Mouse (Mus musculus): ENCODE data around the gene Taf1d. TPM values are rescaled to one million over a fixed set of nuclear protein-coding genes. Genes with fewer than 3 reads are reported as not detected.

Gene Taf1d
- polyA plus RNA-seq (2014; fragmentation: Nextera tagmentation; extraction: Ambion mirVana), result 47.4 and 62.0 TPM in 2 replicates

DNA sequence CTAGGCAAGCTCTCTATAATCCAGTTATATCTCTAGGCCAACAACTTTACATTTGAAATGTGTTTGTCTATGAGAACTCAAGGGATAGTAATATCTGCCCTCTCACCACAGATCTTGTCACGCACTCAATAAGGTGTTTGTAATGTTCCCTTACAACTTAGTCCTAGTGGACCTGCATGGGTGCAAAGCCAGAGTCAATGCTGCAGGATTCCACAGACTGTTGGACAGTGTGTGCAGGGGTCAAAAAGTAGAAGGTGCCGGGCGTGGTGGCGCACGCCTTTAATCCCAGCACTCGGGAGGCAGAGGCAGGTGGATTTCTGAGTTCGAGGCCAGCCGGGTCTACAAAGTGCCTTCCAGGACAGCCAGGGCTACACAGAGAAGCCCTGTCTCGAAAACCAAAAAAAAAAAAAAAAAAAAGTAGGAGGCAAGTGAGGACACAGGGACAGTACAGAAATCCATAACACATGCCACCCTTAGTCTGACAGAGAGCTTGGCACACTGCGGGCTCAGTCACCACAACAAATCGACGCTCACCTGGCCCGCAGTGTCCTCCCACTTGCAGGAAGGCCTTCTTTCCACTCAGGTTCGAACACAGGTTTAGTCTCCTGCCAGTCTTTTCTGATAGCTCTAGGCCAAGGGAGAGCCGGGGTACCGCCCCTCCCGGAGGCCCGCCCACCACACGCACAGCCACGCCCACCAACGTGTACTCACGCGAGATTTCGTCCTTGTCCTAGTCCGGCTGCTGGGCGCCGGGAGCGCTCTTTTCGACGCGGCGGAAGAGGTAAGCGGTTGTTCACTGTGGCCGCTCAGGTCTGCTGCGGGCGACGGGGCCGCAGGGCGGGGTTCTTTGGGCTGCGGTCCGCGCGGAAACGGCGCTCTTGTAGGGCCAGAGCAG lies at the start of gene Taf1d:
TSS of gene Taf1d (plus strand) at position 712 of the 895 bp plus-strand sequence.
- Histone ChIP-seq H3K9me3 (replicated peaks; ENCODE audit: control insufficient read depth, low read length) (no peaks in the 10 kb centered on the region), H3K9ac (ENCODE audit: low read depth, low read length) (peak within 1 kb of the TSS; percentile 99), H3K4me1 (ENCODE audit: control insufficient read depth, insufficient read depth, low read length) (peaks cover 11% of the 10 kb centered on the region), H3K4me2 (peak within 1 kb of the TSS; percentile 83), H3K4me3 (ENCODE audit: low read depth, low read length) (peak within 1 kb of the TSS; percentile 90), H3K36me3 (ENCODE audit: control insufficient read depth, insufficient read depth, low read length) (peaks cover 15% of the 10 kb centered on the region), H3K27ac (ENCODE audit: low read depth, low read length) (peak within 1 kb of the TSS; percentile 96), H3K27me3 (ENCODE audit: control insufficient read depth, insufficient read depth, low read length) (no peaks in the 10 kb centered on the region)
- 12% methylated on average over 45 of the region's 45 CpGs for WGBS (ENCODE audit: insufficient replicate concordance)
- peak; percentile 95 for ATAC-seq (replicated peaks; ENCODE audit: insufficient number of reproducible peaks, low FRiP score, low TSS enrichment)

- WGBS (ENCODE audit: insufficient replicate concordance), result 76% methylated on average over 3 of the region's 3 CpGs
These were observed 49.8 kb upstream of the Taf1d start for GRCm38 (mm10) chr9:15256214-15256613.

GRCm38 (mm10) chr9:15261980-15262379 lies 44.0 kb upstream of the Taf1d start:
- Histone ChIP-seq H3K36me3 (ENCODE audit: control insufficient read depth, insufficient read depth, low read length) (peaks cover 29% of the 10 kb centered on the region), H3K4me2 (no peak overlapping the region), H3K4me1 (ENCODE audit: control insufficient read depth, insufficient read depth, low read length) (no peaks in the 10 kb centered on the region), H3K9ac (ENCODE audit: low read depth, low read length) (no peak overlapping the region), H3K4me3 (ENCODE audit: low read depth, low read length) (no peak overlapping the region), H3K27me3 (ENCODE audit: control insufficient read depth, insufficient read depth, low read length) (no peaks in the 10 kb centered on the region), H3K27ac (ENCODE audit: low read depth, low read length) (no peak overlapping the region), H3K9me3 (replicated peaks; ENCODE audit: control insufficient read depth, low read length) (no peaks in the 10 kb centered on the region)
- 90% methylated on average over 8 of the region's 8 CpGs for WGBS (ENCODE audit: insufficient replicate concordance)
- ATAC-seq (replicated peaks; ENCODE audit: insufficient number of reproducible peaks, low FRiP score, low TSS enrichment), result no peak

More at GRCm38 (mm10) chr9:15256214-15256613, 49.8 kb upstream of the Taf1d start:
- Histone ChIP-seq H3K36me3 (ENCODE audit: control insufficient read depth, insufficient read depth, low read length) (peaks cover 7% of the 10 kb centered on the region), H3K9me3 (replicated peaks; ENCODE audit: control insufficient read depth, low read length) (no peaks in the 10 kb centered on the region), H3K27me3 (ENCODE audit: control insufficient read depth, insufficient read depth, low read length) (no peaks in the 10 kb centered on the region), H3K4me1 (ENCODE audit: control insufficient read depth, insufficient read depth, low read length) (no peaks in the 10 kb centered on the region), H3K27ac (ENCODE audit: low read depth, low read length) (no peak overlapping the region), H3K4me3 (ENCODE audit: low read depth, low read length) (no peak overlapping the region), H3K4me2 (no peak overlapping the region), H3K9ac (ENCODE audit: low read depth, low read length) (no peak overlapping the region)
- no peak; the same call in 1 of the 2 replicates for ATAC-seq (replicated peaks; ENCODE audit: insufficient number of reproducible peaks, low FRiP score, low TSS enrichment)

DNA sequence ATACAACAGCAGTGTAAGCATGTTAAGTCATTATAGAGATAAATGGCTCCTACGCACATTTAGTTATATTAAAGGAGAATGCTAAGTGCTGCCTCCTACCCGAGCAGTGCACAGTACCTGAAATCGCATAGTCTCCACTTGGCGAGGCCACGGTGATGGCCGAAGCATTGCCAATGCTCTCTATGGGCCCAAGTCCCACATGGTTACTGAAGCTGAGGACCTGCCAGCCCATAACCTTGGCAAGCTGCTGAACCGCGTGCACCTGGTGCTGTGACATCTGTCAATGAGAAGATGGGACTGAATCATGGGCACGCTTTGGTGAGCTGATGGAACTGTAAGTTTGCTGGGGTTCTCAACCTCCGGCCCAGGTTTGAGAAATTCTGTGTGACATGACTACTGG lies 42.5 kb upstream of the Taf1d start:
- Histone ChIP-seq H3K4me3 (ENCODE audit: low read depth, low read length) (no peak overlapping the region), H3K27me3 (ENCODE audit: control insufficient read depth, insufficient read depth, low read length) (no peaks in the 10 kb centered on the region), H3K9me3 (replicated peaks; ENCODE audit: control insufficient read depth, low read length) (no peaks in the 10 kb centered on the region), H3K4me1 (ENCODE audit: control insufficient read depth, insufficient read depth, low read length) (no peaks in the 10 kb centered on the region), H3K36me3 (ENCODE audit: control insufficient read depth, insufficient read depth, low read length) (peaks cover 36% of the 10 kb centered on the region), H3K9ac (ENCODE audit: low read depth, low read length) (no peak overlapping the region), H3K27ac (ENCODE audit: low read depth, low read length) (no peak overlapping the region), H3K4me2 (no peak overlapping the region)
- ATAC-seq (replicated peaks; ENCODE audit: insufficient number of reproducible peaks, low FRiP score, low TSS enrichment), result no peak
- 92% methylated on average over 10 of the region's 10 CpGs for WGBS (ENCODE audit: insufficient replicate concordance)

DNA sequence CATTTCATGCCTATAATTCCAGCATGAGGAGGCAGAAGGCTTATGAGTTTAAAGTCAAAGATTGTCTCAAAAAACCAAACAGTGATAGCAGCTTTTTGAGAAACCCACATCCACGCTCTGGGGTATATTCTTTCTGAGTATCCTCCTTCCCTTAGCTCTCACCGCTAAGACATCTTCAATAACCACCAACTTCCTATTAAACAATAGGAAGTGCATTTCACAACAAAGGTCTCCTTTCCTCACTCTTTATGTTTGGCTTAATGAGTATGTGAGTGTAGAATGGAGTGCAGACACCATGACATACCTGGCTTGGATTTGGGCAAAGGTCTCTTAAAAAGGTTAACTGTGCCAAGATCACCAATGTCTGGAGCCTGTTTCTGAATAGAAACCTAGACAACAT lies 32.0 kb upstream of the Taf1d start:
- Histone ChIP-seq H3K4me1 (ENCODE audit: control insufficient read depth, insufficient read depth, low read length) (peaks cover 2% of the 10 kb centered on the region; the same call in 1 of the 2 replicates), H3K4me3 (ENCODE audit: low read depth, low read length) (no peak overlapping the region), H3K9me3 (replicated peaks; ENCODE audit: control insufficient read depth, low read length) (no peaks in the 10 kb centered on the region), H3K27ac (ENCODE audit: low read depth, low read length) (no peak overlapping the region), H3K27me3 (ENCODE audit: control insufficient read depth, insufficient read depth, low read length) (no peaks in the 10 kb centered on the region), H3K4me2 (no peak overlapping the region), H3K9ac (ENCODE audit: low read depth, low read length) (no peak overlapping the region), H3K36me3 (ENCODE audit: control insufficient read depth, insufficient read depth, low read length) (peaks cover 38% of the 10 kb centered on the region)
- ATAC-seq (replicated peaks; ENCODE audit: insufficient number of reproducible peaks, low FRiP score, low TSS enrichment), result no peak
- WGBS (ENCODE audit: insufficient replicate concordance), result 96% methylated on average over 2 of the region's 2 CpGs

DNA sequence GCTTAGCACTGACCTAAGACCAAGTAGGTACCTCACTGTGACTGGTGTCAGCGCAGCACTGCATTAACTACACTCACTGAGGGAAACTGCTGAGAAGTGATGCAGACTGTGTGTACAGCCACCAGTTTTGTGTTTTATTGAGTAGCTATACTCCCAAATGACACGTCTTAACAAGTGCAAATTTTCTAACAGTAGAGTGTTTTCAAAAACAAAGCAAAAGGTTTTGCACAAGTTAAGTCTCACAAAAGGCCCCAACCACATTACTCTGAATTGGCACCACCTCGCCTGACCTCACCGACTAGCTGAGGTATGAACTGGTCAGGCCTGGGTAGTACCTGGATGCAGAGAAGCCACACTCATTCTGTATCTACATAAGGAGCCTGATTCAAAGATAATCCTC lies 29.2 kb upstream of the Taf1d start:
- H3K9me3 ChIP-seq (replicated peaks; ENCODE audit: control insufficient read depth, low read length), result no peaks in the 10 kb centered on the region
- no peak overlapping the region for H3K27ac ChIP-seq (ENCODE audit: low read depth, low read length)
- no peak overlapping the region for H3K9ac ChIP-seq (ENCODE audit: low read depth, low read length)
- H3K4me3 ChIP-seq (ENCODE audit: low read depth, low read length), result no peak overlapping the region
- WGBS (ENCODE audit: insufficient replicate concordance), result 91% methylated on average over 4 of the region's 4 CpGs
- H3K27me3 ChIP-seq (ENCODE audit: control insufficient read depth, insufficient read depth, low read length), result no peaks in the 10 kb centered on the region
- H3K36me3 ChIP-seq (ENCODE audit: control insufficient read depth, insufficient read depth, low read length), result peaks cover 26% of the 10 kb centered on the region
- no peak for ATAC-seq (replicated peaks; ENCODE audit: insufficient number of reproducible peaks, low FRiP score, low TSS enrichment)
- no peak overlapping the region for H3K4me2 ChIP-seq
- H3K4me1 ChIP-seq (ENCODE audit: control insufficient read depth, insufficient read depth, low read length), result peaks cover 8% of the 10 kb centered on the region; the same call in 1 of the 2 replicates

GRCm38 (mm10) chr9:15278343-15278742 lies 27.7 kb upstream of the Taf1d start:
- no peak overlapping the region for H3K4me3 ChIP-seq (ENCODE audit: low read depth, low read length)
- peaks cover 8% of the 10 kb centered on the region; the same call in 1 of the 2 replicates for H3K4me1 ChIP-seq (ENCODE audit: control insufficient read depth, insufficient read depth, low read length)
- WGBS (ENCODE audit: insufficient replicate concordance), result 92% methylated on average over 3 of the region's 3 CpGs
- H3K27ac ChIP-seq (ENCODE audit: low read depth, low read length), result no peak overlapping the region
- H3K9ac ChIP-seq (ENCODE audit: low read depth, low read length), result no peak overlapping the region
- no peak overlapping the region for H3K4me2 ChIP-seq
- no peaks in the 10 kb centered on the region for H3K9me3 ChIP-seq (replicated peaks; ENCODE audit: control insufficient read depth, low read length)
- H3K27me3 ChIP-seq (ENCODE audit: control insufficient read depth, insufficient read depth, low read length), result no peaks in the 10 kb centered on the region
- peaks cover 19% of the 10 kb centered on the region for H3K36me3 ChIP-seq (ENCODE audit: control insufficient read depth, insufficient read depth, low read length)
- no peak for ATAC-seq (replicated peaks; ENCODE audit: insufficient number of reproducible peaks, low FRiP score, low TSS enrichment)

DNA sequence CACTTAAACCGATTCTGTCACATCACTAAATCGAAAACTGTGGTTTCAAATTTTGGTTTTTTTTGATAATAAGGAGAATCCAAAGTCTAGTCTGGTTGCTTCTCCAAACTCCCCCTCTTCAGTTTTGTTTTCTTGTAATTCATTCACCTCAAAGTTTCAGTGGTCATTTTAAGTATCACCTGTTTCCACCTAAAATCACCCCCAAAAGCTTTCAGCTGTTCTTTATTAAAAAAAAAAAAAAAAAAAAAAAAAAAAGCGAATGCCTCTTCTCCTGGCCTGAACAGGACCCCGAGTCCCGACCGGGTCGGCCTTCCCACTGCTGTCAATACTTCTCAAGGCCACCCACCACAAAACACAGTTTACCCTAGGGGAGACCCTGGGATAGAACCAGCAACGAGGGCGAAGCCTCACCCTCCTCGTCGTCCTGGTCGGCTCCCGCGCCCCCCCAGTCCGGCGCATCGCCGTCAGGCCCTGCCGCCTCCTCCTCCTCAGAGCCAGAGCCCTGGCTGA lies 26.8 kb upstream of the Taf1d start:
- Histone ChIP-seq H3K36me3 (ENCODE audit: control insufficient read depth, insufficient read depth, low read length) (peaks cover 12% of the 10 kb centered on the region), H3K9me3 (replicated peaks; ENCODE audit: control insufficient read depth, low read length) (no peaks in the 10 kb centered on the region), H3K4me2 (peak overlapping the region; percentile 73), H3K27me3 (ENCODE audit: control insufficient read depth, insufficient read depth, low read length) (no peaks in the 10 kb centered on the region), H3K4me1 (ENCODE audit: control insufficient read depth, insufficient read depth, low read length) (peaks cover 8% of the 10 kb centered on the region; the same call in 1 of the 2 replicates), H3K4me3 (ENCODE audit: low read depth, low read length) (peak overlapping the region; percentile 92), H3K9ac (ENCODE audit: low read depth, low read length) (peak overlapping the region; percentile 96), H3K27ac (ENCODE audit: low read depth, low read length) (peak overlapping the region; percentile 79)
- 9% methylated on average over 19 of the region's 19 CpGs for WGBS (ENCODE audit: insufficient replicate concordance)
- ATAC-seq (replicated peaks; ENCODE audit: insufficient number of reproducible peaks, low FRiP score, low TSS enrichment), result no peak

All from heart, embryonic 11.5 days (tissue).